Mouse (Mus musculus) 3134 (cell line): ENCODE results near the gene Riox2.

Experiments used
- DNase-seq: peaks from one replicate; pipeline ENCODE4 v3.0.0-alpha.2; 2011; ENCODE audit warnings: low spot score; ENCODE audit not compliant: insufficient read length; ENCODE audit errors: extremely low read depth

Riox2 gene

DNA sequence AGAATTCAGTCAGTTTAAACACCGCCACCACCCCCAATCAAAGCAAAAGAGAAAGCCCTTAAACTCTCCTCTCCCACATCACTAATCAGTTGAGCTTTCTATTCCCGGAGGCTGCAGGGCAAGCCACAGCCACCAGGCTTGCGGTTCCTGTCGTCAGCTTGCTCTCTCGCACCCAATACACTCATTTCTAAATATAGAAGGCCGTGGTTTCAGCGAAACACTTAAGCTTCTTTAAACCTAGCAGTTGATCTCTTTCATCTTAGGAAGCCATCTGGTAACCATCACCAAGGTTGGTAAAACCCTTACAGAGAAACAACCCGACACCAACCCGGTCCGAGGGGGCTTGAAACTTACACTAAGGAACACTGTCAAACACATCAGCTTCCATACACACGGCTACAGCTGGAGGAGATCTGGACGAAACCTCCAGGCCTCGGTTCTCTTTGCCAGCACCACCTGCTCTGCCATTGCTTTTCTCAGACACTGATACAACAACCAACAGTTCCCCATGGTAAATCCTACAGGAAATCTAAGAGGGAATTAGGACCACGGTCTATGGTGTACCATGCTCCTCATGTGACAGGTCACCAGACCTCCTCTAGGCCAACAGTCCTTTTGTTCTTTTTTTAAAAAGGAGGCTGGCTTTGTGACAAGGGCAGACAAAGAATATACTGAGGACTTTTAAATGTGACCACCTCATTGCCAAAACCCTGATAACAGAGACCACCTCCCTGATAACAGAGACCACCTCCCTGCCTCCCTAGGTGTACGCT, 46.1 kb downstream of the Riox2 start:
- no peak for DNase-seq

DNA sequence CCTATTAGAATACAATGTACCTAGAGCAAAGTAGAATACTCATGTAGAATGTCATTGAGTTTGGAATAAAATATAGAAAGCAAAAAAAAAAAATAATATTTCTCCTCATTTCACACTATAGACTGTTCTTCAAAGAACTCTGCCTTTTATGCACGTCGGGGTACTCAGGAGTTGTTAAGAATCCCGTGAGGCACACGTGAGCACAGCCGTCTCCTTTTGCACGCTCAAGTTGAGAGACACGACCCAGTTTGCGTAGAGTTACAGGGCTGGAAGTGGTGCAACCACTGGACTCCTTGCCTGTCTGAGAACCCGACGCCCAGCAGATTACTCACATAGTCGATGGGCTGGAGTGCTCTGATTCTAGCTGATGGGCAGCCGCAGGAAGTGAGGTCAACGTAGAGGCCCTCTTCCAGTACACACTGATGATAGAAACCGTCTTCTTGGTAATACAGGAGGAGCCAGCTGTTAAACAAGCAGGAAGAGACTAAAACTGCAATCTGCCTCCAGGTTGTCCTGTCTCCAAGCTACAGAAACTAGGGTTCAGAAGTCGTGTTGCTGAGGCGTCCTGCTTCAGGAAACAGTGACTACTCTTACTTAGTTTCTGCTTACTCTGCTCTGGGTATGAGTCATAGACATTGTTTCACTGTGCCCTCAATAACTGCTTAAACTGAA, 50.3 kb downstream of the Riox2 start:
- DNase-seq: no peak

DNA sequence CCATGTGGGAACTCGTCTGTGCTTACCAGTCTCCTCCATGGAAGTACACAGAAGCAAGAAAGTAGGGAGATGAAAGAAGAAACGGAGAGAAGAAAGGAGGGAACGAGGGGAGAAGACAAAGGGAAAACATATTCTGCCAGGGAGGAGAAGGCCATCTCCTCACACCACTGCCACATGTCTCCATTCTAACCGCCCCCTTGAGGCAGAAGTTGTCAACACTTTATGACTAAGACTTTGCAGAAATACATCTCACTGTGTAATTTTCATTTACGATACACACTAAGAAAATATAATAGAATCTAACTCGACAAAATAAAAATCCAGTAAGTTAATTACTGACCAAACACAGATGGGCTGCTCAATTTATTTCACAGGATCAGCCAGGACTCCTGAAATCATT, 55.4 kb downstream of the Riox2 start:
- DNase-seq: no peak

DNA sequence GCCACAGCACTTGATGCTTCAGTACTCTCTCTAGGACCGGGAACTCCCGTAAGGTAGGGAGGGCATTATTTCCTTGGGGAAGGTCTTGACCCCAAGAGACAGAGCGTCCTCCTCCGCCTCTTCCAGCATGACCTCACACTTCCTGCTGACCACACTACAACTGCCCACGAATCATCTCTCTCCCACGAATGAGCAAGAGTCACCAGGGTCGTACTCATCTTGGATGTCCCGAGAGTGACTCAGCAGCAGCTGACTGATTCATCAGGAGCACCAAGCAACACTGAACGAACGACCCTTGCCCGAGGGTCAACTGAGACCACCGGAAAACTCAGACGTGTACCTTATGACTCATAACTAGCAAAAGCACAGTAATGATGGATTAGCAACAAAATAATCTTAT, 58.0 kb downstream of the Riox2 start:
- peak; percentile 6 for DNase-seq

DNA sequence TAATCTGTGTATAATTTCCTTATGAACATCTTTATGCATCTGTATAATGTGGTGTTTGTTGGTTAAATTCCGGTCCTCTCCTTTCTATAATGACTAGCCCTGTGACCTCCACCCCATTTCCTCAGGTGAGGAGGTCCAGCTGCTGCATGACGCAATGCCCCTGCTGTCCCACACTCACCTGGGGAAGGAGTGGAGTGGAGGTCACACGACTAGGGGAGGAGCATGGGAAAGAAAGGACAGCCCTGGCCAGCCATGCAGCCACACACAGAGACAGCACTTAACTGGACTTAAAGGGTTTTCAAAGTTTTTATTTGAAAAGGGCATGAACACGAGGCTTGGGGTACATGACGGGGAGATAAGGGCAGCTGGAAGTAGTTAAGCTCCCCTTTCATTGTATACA, 59.7 kb downstream of the Riox2 start:
- DNase-seq: no peak

DNA sequence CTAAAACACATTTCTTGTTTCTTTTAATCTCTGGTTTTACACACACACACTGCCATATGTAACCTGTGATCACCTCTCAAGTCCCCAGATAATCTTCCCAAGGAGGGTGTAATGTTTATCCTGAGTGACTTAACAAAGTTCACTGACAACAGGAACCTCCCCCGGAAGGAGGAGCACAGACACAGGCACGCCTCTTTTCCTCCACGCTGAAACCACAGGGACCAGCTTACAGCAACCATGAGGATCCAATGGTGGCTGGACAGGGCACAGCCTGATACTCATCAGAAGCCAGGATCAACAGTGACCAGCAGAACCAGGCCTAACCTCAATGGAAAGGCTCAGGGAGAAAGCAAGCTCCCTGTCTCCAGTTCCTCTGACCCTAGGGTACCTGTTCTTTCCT, 61.0 kb downstream of the Riox2 start:
- no peak for DNase-seq

DNA sequence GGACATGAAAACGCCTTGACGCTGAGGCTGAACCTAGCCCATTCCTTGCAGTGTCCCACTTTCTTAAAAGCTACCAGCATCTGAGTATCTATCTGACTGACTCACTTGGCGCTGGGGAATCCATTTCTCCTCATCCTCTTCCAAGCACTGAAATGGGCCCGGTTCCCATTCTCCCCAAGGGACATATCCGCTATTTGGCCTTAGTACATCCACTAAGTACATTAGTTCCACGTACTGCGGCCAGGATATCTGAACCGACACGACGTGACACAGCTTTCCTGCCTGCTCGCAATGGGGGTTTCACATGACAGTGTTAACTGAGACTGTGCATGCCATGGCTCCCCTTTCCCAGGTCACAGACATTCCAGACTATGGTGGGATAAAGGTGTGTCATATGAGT, 62.8 kb downstream of the Riox2 start:
- DNase-seq: no peak

DNA sequence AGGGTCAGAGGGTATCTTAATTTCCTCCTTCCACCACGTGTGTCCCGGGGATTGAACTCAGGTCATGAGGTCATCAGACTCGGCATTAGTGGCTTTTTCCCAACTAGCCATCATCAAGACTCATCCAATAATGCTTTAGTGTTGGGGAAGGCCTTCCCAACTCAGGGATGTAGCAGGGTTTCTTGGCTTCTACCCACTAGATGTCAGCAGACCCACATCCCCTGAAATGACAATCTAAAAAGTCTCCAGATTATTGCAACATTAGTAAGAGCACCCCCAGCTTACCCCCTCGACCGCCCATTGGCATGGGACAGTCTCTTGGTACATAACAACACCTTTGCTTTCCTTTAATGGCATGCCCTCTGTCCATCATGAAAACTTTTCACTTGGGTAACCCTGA, 64.1 kb downstream of the Riox2 start:
- DNase-seq: no peak

DNA sequence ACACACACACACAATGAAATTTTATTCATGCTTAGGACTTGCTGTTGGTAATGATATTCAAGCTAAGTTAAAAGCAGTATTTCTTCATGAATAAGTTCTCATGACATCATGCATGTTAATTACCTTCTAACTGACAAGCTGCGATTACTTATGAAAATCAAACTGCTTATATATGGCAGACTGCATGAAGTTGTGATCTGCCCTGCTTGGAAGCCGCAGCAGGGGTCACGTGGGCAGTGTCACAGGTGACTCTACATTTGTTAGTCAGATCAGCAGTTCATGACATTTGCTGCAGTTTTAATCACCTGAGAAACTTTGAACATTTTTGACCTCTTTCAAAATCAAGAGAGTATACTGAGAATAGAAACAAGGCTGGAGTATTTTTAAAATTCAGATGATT, 69.4 kb downstream of the Riox2 start:
- no peak for DNase-seq

DNA sequence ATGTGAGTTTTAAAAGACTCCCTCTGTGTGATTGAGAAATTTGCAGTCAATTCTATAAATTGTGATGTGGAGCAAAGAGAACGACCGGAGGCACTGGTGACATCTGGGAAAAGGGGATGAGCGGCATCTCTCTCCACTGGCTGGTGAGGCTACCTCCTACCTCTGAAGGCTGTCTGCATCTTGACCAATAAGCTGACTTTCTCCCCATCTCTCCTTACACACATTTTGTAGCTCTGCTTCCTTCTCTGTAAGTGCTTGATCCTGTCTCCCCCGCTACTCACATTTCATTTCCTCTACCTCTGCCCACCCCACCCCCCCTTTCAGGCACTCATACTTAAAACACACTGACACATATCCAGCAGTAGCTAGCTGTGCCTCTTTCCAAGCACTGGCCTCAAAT, 69.8 kb downstream of the Riox2 start:
- DNase-seq: no peak
